Mouse (Mus musculus): ENCODE results near the gene Sp1.

The Sp1 gene

GRCm38 (mm10) chr15:102399229-102400221 is 6.4 kb upstream of the Sp1 start:
- DNase-seq (ENCODE audit: low spot score) = peak; percentile 75

- DNase-seq (ENCODE audit: low spot score) = no peak
Measured at GRCm38 (mm10) chr15:102400476-102401045, 5.4 kb upstream of the Sp1 start.

GRCm38 (mm10) chr15:102401278-102401677 is 4.7 kb upstream of the Sp1 start:
- no peak for DNase-seq (ENCODE audit: low spot score)

- DNase-seq (ENCODE audit: low spot score) = no peak
Measured at GRCm38 (mm10) chr15:102402210-102402609, 3.7 kb upstream of the Sp1 start.

GRCm38 (mm10) chr15:102404608-102405488 is 1.1 kb upstream of the Sp1 start:
- DNase-seq (ENCODE audit: low spot score) = no peak

- DNase-seq (ENCODE audit: low spot score) = peak; percentile 55
Measured at GRCm38 (mm10) chr15:102406196-102406911, 411 bp downstream of the Sp1 start.

- no peak for DNase-seq (ENCODE audit: low spot score)
Measured at GRCm38 (mm10) chr15:102406912-102407580, 1.1 kb downstream of the Sp1 start.

GRCm38 (mm10) chr15:102407681-102408557 is 2.0 kb downstream of the Sp1 start:
- DNase-seq (ENCODE audit: low spot score) = no peak

- DNase-seq (ENCODE audit: low spot score) = no peak
Measured at GRCm38 (mm10) chr15:102408558-102409130, 2.7 kb downstream of the Sp1 start.

- no peak for DNase-seq (ENCODE audit: low spot score)
Measured at GRCm38 (mm10) chr15:102409286-102409685, 3.3 kb downstream of the Sp1 start.

GRCm38 (mm10) chr15:102411077-102411476 is 5.1 kb downstream of the Sp1 start:
- no peak for DNase-seq (ENCODE audit: low spot score)

GRCm38 (mm10) chr15:102413687-102414086 is 7.7 kb downstream of the Sp1 start:
- DNase-seq (ENCODE audit: low spot score) = no peak

GRCm38 (mm10) chr15:102417524-102417923 is 11.6 kb downstream of the Sp1 start:
- DNase-seq (ENCODE audit: low spot score) = no peak

GRCm38 (mm10) chr15:102420986-102421385 is 15.0 kb downstream of the Sp1 start:
- DNase-seq (ENCODE audit: low spot score) = no peak

GRCm38 (mm10) chr15:102421437-102421836 is 15.5 kb downstream of the Sp1 start:
- no peak for DNase-seq (ENCODE audit: low spot score)

- DNase-seq (ENCODE audit: low spot score) = no peak
Measured at GRCm38 (mm10) chr15:102423602-102424240, 17.8 kb downstream of the Sp1 start.

- DNase-seq (ENCODE audit: low spot score) = no peak
Measured at GRCm38 (mm10) chr15:102424657-102425056, 18.7 kb downstream of the Sp1 start.

GRCm38 (mm10) chr15:102426963-102427362 is 21.0 kb downstream of the Sp1 start:
- no peak for DNase-seq (ENCODE audit: low spot score)

- DNase-seq (ENCODE audit: low spot score) = no peak
Measured at GRCm38 (mm10) chr15:102432046-102432445, 26.1 kb downstream of the Sp1 start.
